Mouse (Mus musculus): ENCODE results near the gene Gda. TPM values are rescaled to one million over a fixed set of nuclear protein-coding genes. Genes with fewer than 3 reads are reported as not detected.

The Gda gene
- polyA plus RNA-seq, 1 experiment from 2014 or later: 0.57 TPM

- no peak overlapping the region for H3K9ac ChIP-seq (ENCODE audit: low read length)
- 89% methylated on average over 1 of the region's 1 CpGs for WGBS
- no peaks in the 10 kb centered on the region for H3K9me3 ChIP-seq (ENCODE audit: control insufficient read depth, low read length)
- DNase-seq (ENCODE audit: low spot score) (no peak), ATAC-seq (replicated peaks; ENCODE audit: low FRiP score, low TSS enrichment, low read depth) (no peak)
- H3K4me1 ChIP-seq (replicated peaks; ENCODE audit: control insufficient read depth, insufficient read depth, low read length): no peaks in the 10 kb centered on the region
- no peak overlapping the region for H3K27ac ChIP-seq (ENCODE audit: low read depth)
- H3K27me3 ChIP-seq (replicated peaks; ENCODE audit: control insufficient read depth, insufficient read depth, low read length): no peaks in the 10 kb centered on the region
- no peaks in the 10 kb centered on the region for H3K36me3 ChIP-seq (ENCODE audit: control insufficient read depth, insufficient read depth, low read length)
- H3K4me2 ChIP-seq (ENCODE audit: low read length): no peak overlapping the region
- H3K4me3 ChIP-seq (ENCODE audit: low read depth, low read length): no peak overlapping the region
Measured at GRCm38 (mm10) chr19:21407363-21407762, 65.9 kb downstream of the Gda start.

GRCm38 (mm10) chr19:21397994-21398393 lies 75.3 kb downstream of the Gda start:
- Histone ChIP-seq H3K4me2 (ENCODE audit: low read length) (no peak overlapping the region), H3K4me3 (ENCODE audit: low read depth, low read length) (no peak overlapping the region), H3K27me3 (replicated peaks; ENCODE audit: control insufficient read depth, insufficient read depth, low read length) (no peaks in the 10 kb centered on the region), H3K9me3 (ENCODE audit: control insufficient read depth, low read length) (no peaks in the 10 kb centered on the region), H3K4me1 (replicated peaks; ENCODE audit: control insufficient read depth, insufficient read depth, low read length) (no peaks in the 10 kb centered on the region), H3K27ac (ENCODE audit: low read depth) (no peak overlapping the region), H3K9ac (ENCODE audit: low read length) (no peak overlapping the region), H3K36me3 (ENCODE audit: control insufficient read depth, insufficient read depth, low read length) (no peaks in the 10 kb centered on the region)
- DNase-seq (ENCODE audit: low spot score) (no peak), ATAC-seq (replicated peaks; ENCODE audit: low FRiP score, low TSS enrichment, low read depth) (no peak)

GRCm38 (mm10) chr19:21396364-21396763 lies 76.9 kb downstream of the Gda start:
- DNase-seq (ENCODE audit: low spot score): no peak
- 93% methylated on average over 7 of the region's 7 CpGs for WGBS
- H3K9ac ChIP-seq (ENCODE audit: low read length): no peak overlapping the region
- no peak for ATAC-seq (replicated peaks; ENCODE audit: low FRiP score, low TSS enrichment, low read depth)
- no peaks in the 10 kb centered on the region for H3K9me3 ChIP-seq (ENCODE audit: control insufficient read depth, low read length)
- H3K4me1 ChIP-seq (replicated peaks; ENCODE audit: control insufficient read depth, insufficient read depth, low read length): no peaks in the 10 kb centered on the region
- H3K4me2 ChIP-seq (ENCODE audit: low read length): no peak overlapping the region
- H3K36me3 ChIP-seq (ENCODE audit: control insufficient read depth, insufficient read depth, low read length): no peaks in the 10 kb centered on the region
- H3K4me3 ChIP-seq (ENCODE audit: low read depth, low read length): no peak overlapping the region
- no peaks in the 10 kb centered on the region for H3K27me3 ChIP-seq (replicated peaks; ENCODE audit: control insufficient read depth, insufficient read depth, low read length)
- no peak overlapping the region for H3K27ac ChIP-seq (ENCODE audit: low read depth)

GRCm38 (mm10) chr19:21390904-21391303 lies 82.3 kb downstream of the Gda start:
- no peaks in the 10 kb centered on the region for H3K36me3 ChIP-seq (ENCODE audit: control insufficient read depth, insufficient read depth, low read length)
- ATAC-seq (replicated peaks; ENCODE audit: low FRiP score, low TSS enrichment, low read depth): no peak
- no peaks in the 10 kb centered on the region for H3K27me3 ChIP-seq (replicated peaks; ENCODE audit: control insufficient read depth, insufficient read depth, low read length)
- 91% methylated on average over 7 of the region's 7 CpGs for WGBS
- H3K9ac ChIP-seq (ENCODE audit: low read length): no peak overlapping the region
- no peak overlapping the region for H3K27ac ChIP-seq (ENCODE audit: low read depth)
- no peak for DNase-seq (ENCODE audit: low spot score)
- no peak overlapping the region for H3K4me3 ChIP-seq (ENCODE audit: low read depth, low read length)
- H3K4me1 ChIP-seq (replicated peaks; ENCODE audit: control insufficient read depth, insufficient read depth, low read length): no peaks in the 10 kb centered on the region
- H3K4me2 ChIP-seq (ENCODE audit: low read length): no peak overlapping the region
- no peaks in the 10 kb centered on the region for H3K9me3 ChIP-seq (ENCODE audit: control insufficient read depth, low read length)

- Histone ChIP-seq H3K27ac (ENCODE audit: low read depth) (no peak overlapping the region), H3K9me3 (ENCODE audit: control insufficient read depth, low read length) (no peaks in the 10 kb centered on the region), H3K36me3 (ENCODE audit: control insufficient read depth, insufficient read depth, low read length) (no peaks in the 10 kb centered on the region), H3K27me3 (replicated peaks; ENCODE audit: control insufficient read depth, insufficient read depth, low read length) (no peaks in the 10 kb centered on the region), H3K4me3 (ENCODE audit: low read depth, low read length) (no peak overlapping the region), H3K9ac (ENCODE audit: low read length) (no peak overlapping the region), H3K4me2 (ENCODE audit: low read length) (no peak overlapping the region), H3K4me1 (replicated peaks; ENCODE audit: control insufficient read depth, insufficient read depth, low read length) (no peaks in the 10 kb centered on the region)
- 64% methylated on average over 2 of the region's 2 CpGs for WGBS
- ATAC-seq (replicated peaks; ENCODE audit: low FRiP score, low TSS enrichment, low read depth): no peak
- no peak for DNase-seq (ENCODE audit: low spot score)
Measured at GRCm38 (mm10) chr19:21386842-21387241, 86.4 kb downstream of the Gda start.

- ATAC-seq (replicated peaks; ENCODE audit: low FRiP score, low TSS enrichment, low read depth): no peak
- Histone ChIP-seq H3K4me3 (ENCODE audit: low read depth, low read length) (no peak overlapping the region), H3K9me3 (ENCODE audit: control insufficient read depth, low read length) (no peaks in the 10 kb centered on the region), H3K27me3 (replicated peaks; ENCODE audit: control insufficient read depth, insufficient read depth, low read length) (no peaks in the 10 kb centered on the region), H3K4me1 (replicated peaks; ENCODE audit: control insufficient read depth, insufficient read depth, low read length) (no peaks in the 10 kb centered on the region), H3K27ac (ENCODE audit: low read depth) (no peak overlapping the region), H3K4me2 (ENCODE audit: low read length) (no peak overlapping the region), H3K9ac (ENCODE audit: low read length) (no peak overlapping the region), H3K36me3 (ENCODE audit: control insufficient read depth, insufficient read depth, low read length) (no peaks in the 10 kb centered on the region)
- WGBS: 82% methylated on average over 3 of the region's 3 CpGs
- no peak for DNase-seq (ENCODE audit: low spot score)
Measured at GRCm38 (mm10) chr19:21384231-21384630, 89.0 kb downstream of the Gda start.

- Histone ChIP-seq H3K4me3 (ENCODE audit: low read depth, low read length) (no peak overlapping the region), H3K36me3 (ENCODE audit: control insufficient read depth, insufficient read depth, low read length) (no peaks in the 10 kb centered on the region), H3K27ac (ENCODE audit: low read depth) (no peak overlapping the region), H3K4me2 (ENCODE audit: low read length) (no peak overlapping the region), H3K9ac (ENCODE audit: low read length) (no peak overlapping the region), H3K9me3 (ENCODE audit: control insufficient read depth, low read length) (no peaks in the 10 kb centered on the region), H3K4me1 (replicated peaks; ENCODE audit: control insufficient read depth, insufficient read depth, low read length) (no peaks in the 10 kb centered on the region), H3K27me3 (replicated peaks; ENCODE audit: control insufficient read depth, insufficient read depth, low read length) (no peaks in the 10 kb centered on the region)
- ATAC-seq (replicated peaks; ENCODE audit: low FRiP score, low TSS enrichment, low read depth) (no peak), DNase-seq (ENCODE audit: low spot score) (no peak)
- 88% methylated on average over 6 of the region's 6 CpGs for WGBS
Measured at GRCm38 (mm10) chr19:21383491-21384226, 89.6 kb downstream of the Gda start.

GRCm38 (mm10) chr19:21381696-21382095 lies 91.5 kb downstream of the Gda start:
- ATAC-seq (replicated peaks; ENCODE audit: low FRiP score, low TSS enrichment, low read depth) (no peak), DNase-seq (ENCODE audit: low spot score) (no peak)
- Histone ChIP-seq H3K36me3 (ENCODE audit: control insufficient read depth, insufficient read depth, low read length) (no peaks in the 10 kb centered on the region), H3K4me3 (ENCODE audit: low read depth, low read length) (no peak overlapping the region), H3K4me1 (replicated peaks; ENCODE audit: control insufficient read depth, insufficient read depth, low read length) (no peaks in the 10 kb centered on the region), H3K27ac (ENCODE audit: low read depth) (no peak overlapping the region), H3K9me3 (ENCODE audit: control insufficient read depth, low read length) (no peaks in the 10 kb centered on the region), H3K9ac (ENCODE audit: low read length) (no peak overlapping the region), H3K27me3 (replicated peaks; ENCODE audit: control insufficient read depth, insufficient read depth, low read length) (no peaks in the 10 kb centered on the region), H3K4me2 (ENCODE audit: low read length) (no peak overlapping the region)
- 49% methylated on average over 2 of the region's 2 CpGs for WGBS

GRCm38 (mm10) chr19:21379195-21379594 lies 94.0 kb downstream of the Gda start:
- H3K4me3 ChIP-seq (ENCODE audit: low read depth, low read length): no peak overlapping the region
- ATAC-seq (replicated peaks; ENCODE audit: low FRiP score, low TSS enrichment, low read depth) (no peak), DNase-seq (ENCODE audit: low spot score) (no peak)
- H3K27me3 ChIP-seq (replicated peaks; ENCODE audit: control insufficient read depth, insufficient read depth, low read length): no peaks in the 10 kb centered on the region
- WGBS: 94% methylated on average over 5 of the region's 5 CpGs
- H3K27ac ChIP-seq (ENCODE audit: low read depth): no peak overlapping the region
- H3K9me3 ChIP-seq (ENCODE audit: control insufficient read depth, low read length): no peaks in the 10 kb centered on the region
- no peak overlapping the region for H3K9ac ChIP-seq (ENCODE audit: low read length)
- H3K4me1 ChIP-seq (replicated peaks; ENCODE audit: control insufficient read depth, insufficient read depth, low read length): no peaks in the 10 kb centered on the region
- H3K36me3 ChIP-seq (ENCODE audit: control insufficient read depth, insufficient read depth, low read length): no peaks in the 10 kb centered on the region
- no peak overlapping the region for H3K4me2 ChIP-seq (ENCODE audit: low read length)
